Mouse (Mus musculus): ENCODE results near the gene Cmah. TPM values are rescaled to one million over a fixed set of nuclear protein-coding genes. Genes with fewer than 3 reads are reported as not detected.
"Not testable (repeated sequence)": the region's sequence is repeated elsewhere in the genome, so short reads cannot be mapped to it uniquely, and the experiment has no call there.

Cmah gene
- polyA plus RNA-seq, 1 experiment from 2014 or later: 0.86 TPM

GRCm38 (mm10) chr13:24397181-24397580 lies 70.0 kb downstream of the Cmah start:
- Histone ChIP-seq H3K27ac (no peak overlapping the region), H3K4me3 (replicated peaks) (no peak overlapping the region), H3K9ac (no peak overlapping the region), H3K9me3 (replicated peaks) (no peaks in the 10 kb centered on the region), H3K27me3 (no peaks in the 10 kb centered on the region; the same call in 1 of the 2 replicates), H3K36me3 (no peaks in the 10 kb centered on the region), H3K4me2 (no peak overlapping the region), H3K4me1 (peaks cover 7% of the 10 kb centered on the region; the same call in 1 of the 2 replicates)
- WGBS: 83% methylated on average over 3 of the region's 3 CpGs
- ATAC-seq (replicated peaks; ENCODE audit: low FRiP score): no peak

- H3K27me3 ChIP-seq: no peaks in the 10 kb centered on the region; the same call in 1 of the 2 replicates
- H3K36me3 ChIP-seq: no peaks in the 10 kb centered on the region
- no peak overlapping the region for H3K4me2 ChIP-seq
- WGBS: 76% methylated on average over 3 of the region's 3 CpGs
- H3K9ac ChIP-seq: no peak overlapping the region
- peaks cover 3% of the 10 kb centered on the region; the same call in 1 of the 2 replicates for H3K4me1 ChIP-seq
- no peak for ATAC-seq (replicated peaks; ENCODE audit: low FRiP score)
- no peak overlapping the region for H3K27ac ChIP-seq
- H3K9me3 ChIP-seq (replicated peaks): no peaks in the 10 kb centered on the region
- H3K4me3 ChIP-seq (replicated peaks): no peak overlapping the region
Observed at GRCm38 (mm10) chr13:24398488-24398887, 71.3 kb downstream of the Cmah start.

- H3K27ac ChIP-seq; H3K36me3 ChIP-seq; H3K4me1 ChIP-seq; ATAC-seq (replicated peaks; ENCODE audit: low FRiP score); H3K9ac ChIP-seq; H3K9me3 ChIP-seq (replicated peaks); H3K27me3 ChIP-seq: not testable (repeated sequence)
- peak overlapping the region; percentile 21 for H3K4me3 ChIP-seq (replicated peaks)
- peak overlapping the region; percentile 48 for H3K4me2 ChIP-seq
- 19% methylated on average over 11 of the region's 11 CpGs for WGBS
Observed at GRCm38 (mm10) chr13:24401821-24402220, 74.6 kb downstream of the Cmah start.

GRCm38 (mm10) chr13:24403054-24403453 lies 75.8 kb downstream of the Cmah start:
- Histone ChIP-seq H3K4me2 (no peak overlapping the region), H3K27me3 (no peaks in the 10 kb centered on the region; the same call in 1 of the 2 replicates), H3K4me1 (peaks cover 3% of the 10 kb centered on the region; the same call in 1 of the 2 replicates), H3K27ac (no peak overlapping the region), H3K9me3 (replicated peaks) (no peaks in the 10 kb centered on the region), H3K9ac (no peak overlapping the region), H3K36me3 (no peaks in the 10 kb centered on the region), H3K4me3 (replicated peaks) (no peak overlapping the region)
- ATAC-seq (replicated peaks; ENCODE audit: low FRiP score): no peak

- ATAC-seq (replicated peaks; ENCODE audit: low FRiP score): no peak
- no peak overlapping the region for H3K4me2 ChIP-seq
- H3K9ac ChIP-seq: no peak overlapping the region
- H3K27ac ChIP-seq: no peak overlapping the region
- H3K9me3 ChIP-seq (replicated peaks): no peaks in the 10 kb centered on the region
- peaks cover 3% of the 10 kb centered on the region; the same call in 1 of the 2 replicates for H3K4me1 ChIP-seq
- H3K36me3 ChIP-seq: no peaks in the 10 kb centered on the region
- WGBS: 75% methylated on average over 2 of the region's 2 CpGs
- H3K27me3 ChIP-seq: no peaks in the 10 kb centered on the region
- H3K4me3 ChIP-seq (replicated peaks): no peak overlapping the region
Observed at GRCm38 (mm10) chr13:24406847-24407246, 79.6 kb downstream of the Cmah start.

- Histone ChIP-seq H3K9me3 (replicated peaks) (no peaks in the 10 kb centered on the region), H3K4me2 (no peak overlapping the region), H3K4me3 (replicated peaks) (no peak overlapping the region), H3K36me3 (no peaks in the 10 kb centered on the region), H3K27ac (no peak overlapping the region), H3K4me1 (peaks cover 8% of the 10 kb centered on the region; the same call in 1 of the 2 replicates), H3K9ac (no peak overlapping the region), H3K27me3 (no peaks in the 10 kb centered on the region)
- WGBS: 63% methylated on average over 4 of the region's 4 CpGs
- ATAC-seq (replicated peaks; ENCODE audit: low FRiP score): no peak
Observed at GRCm38 (mm10) chr13:24414635-24415206, 87.5 kb downstream of the Cmah start.

- Histone ChIP-seq H3K9ac (no peak overlapping the region), H3K27me3 (no peaks in the 10 kb centered on the region), H3K36me3 (no peaks in the 10 kb centered on the region), H3K4me1 (peaks cover 8% of the 10 kb centered on the region; the same call in 1 of the 2 replicates), H3K4me3 (replicated peaks) (no peak overlapping the region), H3K9me3 (replicated peaks) (no peaks in the 10 kb centered on the region), H3K27ac (no peak overlapping the region), H3K4me2 (no peak overlapping the region)
- 66% methylated on average over 13 of the region's 13 CpGs for WGBS
- no peak for ATAC-seq (replicated peaks; ENCODE audit: low FRiP score)
Observed at GRCm38 (mm10) chr13:24415506-24416206, 88.5 kb downstream of the Cmah start.

GRCm38 (mm10) chr13:24416409-24416808 lies 89.2 kb downstream of the Cmah start:
- WGBS: 45% methylated on average over 4 of the region's 4 CpGs

GRCm38 (mm10) chr13:24418024-24418423 lies 90.8 kb downstream of the Cmah start:
- Histone ChIP-seq H3K4me1 (peaks cover 5% of the 10 kb centered on the region; the same call in 1 of the 2 replicates), H3K27ac (no peak overlapping the region), H3K36me3 (no peaks in the 10 kb centered on the region), H3K4me3 (replicated peaks) (no peak overlapping the region), H3K9me3 (replicated peaks) (no peaks in the 10 kb centered on the region), H3K27me3 (no peaks in the 10 kb centered on the region), H3K9ac (no peak overlapping the region), H3K4me2 (no peak overlapping the region)
- no peak for ATAC-seq (replicated peaks; ENCODE audit: low FRiP score)
- WGBS: 59% methylated on average over 1 of the region's 1 CpGs

More at GRCm38 (mm10) chr13:24416409-24416808, 89.2 kb downstream of the Cmah start:
- Histone ChIP-seq H3K9ac (no peak overlapping the region), H3K27ac (no peak overlapping the region), H3K9me3 (replicated peaks) (no peaks in the 10 kb centered on the region), H3K4me2 (no peak overlapping the region), H3K36me3 (no peaks in the 10 kb centered on the region), H3K4me1 (peaks cover 8% of the 10 kb centered on the region; the same call in 1 of the 2 replicates), H3K27me3 (no peaks in the 10 kb centered on the region), H3K4me3 (replicated peaks) (no peak overlapping the region)
- no peak for ATAC-seq (replicated peaks; ENCODE audit: low FRiP score)

- ATAC-seq (replicated peaks; ENCODE audit: low FRiP score): no peak
- no peak overlapping the region for H3K4me3 ChIP-seq (replicated peaks)
- no peak overlapping the region for H3K9ac ChIP-seq
- 0 out of 2 replicates have a peak, but pooled peaks cover 5% of the 10 kb centered on the region for H3K4me1 ChIP-seq
- WGBS: 86% methylated on average over 4 of the region's 4 CpGs
- no peaks in the 10 kb centered on the region for H3K36me3 ChIP-seq
- H3K4me2 ChIP-seq: no peak overlapping the region
- H3K9me3 ChIP-seq (replicated peaks): no peaks in the 10 kb centered on the region
- no peak overlapping the region for H3K27ac ChIP-seq
- no peaks in the 10 kb centered on the region for H3K27me3 ChIP-seq
Observed at GRCm38 (mm10) chr13:24418814-24419213, 91.6 kb downstream of the Cmah start.

GRCm38 (mm10) chr13:24419560-24420250 lies 92.5 kb downstream of the Cmah start:
- peak; percentile 62 for ATAC-seq (replicated peaks; ENCODE audit: low FRiP score)

GRCm38 (mm10) chr13:24421987-24422386 lies 94.8 kb downstream of the Cmah start:
- H3K4me3 ChIP-seq (replicated peaks): no peak overlapping the region
- no peak for ATAC-seq (replicated peaks; ENCODE audit: low FRiP score)
- no peak overlapping the region for H3K9ac ChIP-seq
- no peaks in the 10 kb centered on the region for H3K4me1 ChIP-seq
- H3K27ac ChIP-seq: no peak overlapping the region
- no peak overlapping the region for H3K4me2 ChIP-seq
- 57% methylated on average over 3 of the region's 3 CpGs for WGBS
- H3K27me3 ChIP-seq: no peaks in the 10 kb centered on the region
- no peaks in the 10 kb centered on the region for H3K36me3 ChIP-seq
- H3K9me3 ChIP-seq (replicated peaks): no peaks in the 10 kb centered on the region

More at GRCm38 (mm10) chr13:24419560-24420250, 92.5 kb downstream of the Cmah start:
- 82% methylated on average over 13 of the region's 13 CpGs for WGBS
- H3K9me3 ChIP-seq (replicated peaks): no peaks in the 10 kb centered on the region
- no peak overlapping the region for H3K4me2 ChIP-seq
- H3K27me3 ChIP-seq: no peaks in the 10 kb centered on the region
- H3K27ac ChIP-seq: no peak overlapping the region
- H3K4me1 ChIP-seq: 0 out of 2 replicates have a peak, but pooled peaks cover 5% of the 10 kb centered on the region
- no peak overlapping the region for H3K4me3 ChIP-seq (replicated peaks)
- no peak overlapping the region for H3K9ac ChIP-seq
- no peaks in the 10 kb centered on the region for H3K36me3 ChIP-seq

Data from kidney, embryonic 15.5 days (tissue).